ENCODE assay signal across 13 mouse cellular contexts in the genomic region with DNA sequence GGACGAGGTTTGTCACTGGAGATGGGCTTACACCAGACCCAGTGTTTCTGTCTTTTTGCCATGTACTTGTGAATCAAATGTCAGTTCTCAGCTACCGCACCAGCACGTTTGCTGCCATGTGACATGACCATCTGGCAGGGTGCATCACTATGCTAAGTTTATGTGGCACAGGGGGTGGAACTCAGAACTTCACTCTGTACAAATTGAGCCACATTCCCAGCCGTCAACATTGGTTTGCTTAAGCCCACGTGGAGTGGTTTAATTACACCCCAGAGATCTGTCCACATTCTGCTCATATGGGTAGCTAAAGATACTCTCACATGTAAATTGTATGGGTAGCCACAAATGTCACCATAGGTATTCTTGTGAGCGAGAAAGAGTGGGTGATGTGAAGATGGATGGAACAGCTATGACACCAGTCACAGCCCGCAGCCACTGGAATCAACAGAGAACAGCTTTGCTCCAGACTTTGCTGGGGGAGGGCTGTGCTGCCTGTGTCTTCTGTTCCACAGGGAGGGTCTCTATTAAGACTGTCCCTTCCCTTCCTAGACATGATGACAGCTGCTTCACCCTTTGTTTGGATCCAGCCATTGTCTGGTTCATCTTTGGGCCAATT. TPM values are rescaled to one million over a fixed set of nuclear protein-coding genes. Genes with fewer than 3 reads are reported as not detected.
A peak's percentile ranks its signal among the peaks of the same experiment; 100 is the strongest.
DNase-seq lines count a peak whose midpoint lies in the region; ATAC-seq lines count a peak whose summit lies in the region.
"Had no signal": no experiment of that assay in that cellular context is flagged by ENCODE, and none has a peak within 500 bp of the region (broad histone marks: within the 10 kb centered on the region; RNA-seq: fewer than 3 reads in every experiment).

No protein-coding gene starts in this region.

- H3K4me1 ChIP-seq in hindbrain, embryonic 16.5 days (ENCODE audit: control insufficient read depth, insufficient read depth, low read depth, low read length), result no peaks in the 10 kb centered on the region
- H3K4me1 ChIP-seq: limb, embryonic 13.5 days had no signal

- H3K36me3 ChIP-seq in hindbrain, embryonic 16.5 days (ENCODE audit: control insufficient read depth, insufficient read depth, low read length), result no peaks in the 10 kb centered on the region; the same call in 1 of the 2 replicates

- no peak overlapping the region for H3K9ac ChIP-seq in hindbrain, embryonic 16.5 days (ENCODE audit: low read depth, low read length)
- H3K9ac ChIP-seq: limb, embryonic 13.5 days had no signal

- 74% methylated on average over 7 of the region's 7 CpGs for WGBS in hindbrain, embryonic 16.5 days

- H3K27ac ChIP-seq in hindbrain, embryonic 16.5 days (ENCODE audit: low read depth, low read length), result no peak overlapping the region
- H3K27ac ChIP-seq: heart, adult 2 months; limb, embryonic 13.5 days had no signal

- H3K9me3 ChIP-seq in hindbrain, embryonic 16.5 days (ENCODE audit: control insufficient read depth, low read length), result no peaks in the 10 kb centered on the region
- H3K9me3 ChIP-seq: limb, embryonic 13.5 days; megakaryocyte, embryonic 14.5 days had no signal

- intact Hi-C loops in left cerebral cortex, postnatal 4 days (cut with DNase I), result no loop called here

- no peaks in the 10 kb centered on the region for H3K27me3 ChIP-seq in hindbrain, embryonic 16.5 days (replicated peaks; ENCODE audit: control insufficient read depth, insufficient read depth, low read length)
- H3K27me3 ChIP-seq: limb, embryonic 13.5 days; megakaryocyte, embryonic 14.5 days had no signal

- no peak overlapping the region for H3K4me2 ChIP-seq in hindbrain, embryonic 16.5 days (ENCODE audit: low read length)
- H3K4me2 ChIP-seq: limb, embryonic 13.5 days had no signal

- ATAC-seq in hindbrain, embryonic 16.5 days, result no peak

- no peak overlapping the region for H3K4me3 ChIP-seq in hindbrain, embryonic 16.5 days (ENCODE audit: low read length)
- H3K4me3 ChIP-seq: heart, adult 2 months; limb, embryonic 13.5 days; megakaryocyte, embryonic 14.5 days had no signal

- DNase-seq in left cerebral cortex, adult 11 months (ENCODE audit: low spot score), result peak; percentile 72
- no peak for DNase-seq in left cerebral cortex, postnatal 4 days
- DNase-seq in frontal cortex, postnatal 14 days (ENCODE audit: low spot score in 2 of 2), result peak; percentile 69 to 74
- peak; percentile 85 to 91 for DNase-seq in left cerebral cortex, adult 18-20 months (ENCODE audit: low spot score in 2 of 2)
- DNase-seq in right cerebral cortex, postnatal 36 days (ENCODE audit: low spot score in 2 of 2), result peak; percentile 80 to 88
- DNase-seq in cerebellum, adult 11-12 months, result no peak
- DNase-seq in liver, result no peak
- DNase-seq: heart, adult 2 months; heart, postnatal 36 days; kidney, adult 18-20 months had no signal

RNA-seq across cellular contexts. Expression of a gene that starts 15.2 kb away (rescaled TPM):
- total RNA-seq in left cerebral cortex, postnatal 4 days (2021), result 1 to 10 TPM; 4.6 to 5.8 TPM
- 1 to 10 TPM; 2.6 TPM for total RNA-seq in left cerebral cortex, adult 18-20 months (2021)
- polyA plus RNA-seq in hindbrain, embryonic 16.5 days (2015; fragmentation: Nextera tagmentation; extraction: Ambion mirVana), result 7.4 TPM in 2 replicates

RNA-seq across cellular contexts. Expression of a gene that starts 50.0 kb away (rescaled TPM):
- 1 to 10 TPM; 7.6 to 8.2 TPM for total RNA-seq in left cerebral cortex, postnatal 4 days (2021)
- total RNA-seq in left cerebral cortex, adult 18-20 months (2021), result 1 to 10 TPM; 3.2 to 3.4 TPM
- 6.5 and 9.3 TPM in 2 replicates for polyA plus RNA-seq in hindbrain, embryonic 16.5 days (2015; fragmentation: Nextera tagmentation; extraction: Ambion mirVana)

RNA-seq across cellular contexts. Expression of a gene that starts 50.1 kb away (rescaled TPM):
- total RNA-seq in left cerebral cortex, postnatal 4 days (2021), result 100 to 1,000 TPM; 215 to 241 TPM
- total RNA-seq in left cerebral cortex, adult 18-20 months (2021), result 10 to 100 TPM; 12.7 to 13.2 TPM
- 213 and 225 TPM in 2 replicates for polyA plus RNA-seq in hindbrain, embryonic 16.5 days (2015; fragmentation: Nextera tagmentation; extraction: Ambion mirVana)

Comparison
In these comparisons a context has a peak if more than half of its experiments do, and no peak if none do; other contexts are left out.
1. DNase-seq: peak in left cerebral cortex, adult 11 months (single experiment), frontal cortex, postnatal 14 days (2 of 2), left cerebral cortex, adult 18-20 months (2 of 2) and right cerebral cortex, postnatal 36 days (2 of 2); none in left cerebral cortex, postnatal 4 days (single experiment), cerebellum, adult 11-12 months (single experiment) and liver (single experiment).
2. RNA of a gene that starts 50.1 kb away (total RNA-seq): 215 to 241 TPM in left cerebral cortex, postnatal 4 days; 12.7 to 13.2 TPM in left cerebral cortex, adult 18-20 months; every median in the first group is over 10 times any median in the second.